Mouse (Mus musculus): Measurements from ENCODE around the gene Map3k20.
A peak's percentile ranks its signal among the peaks of the same experiment; 100 is the strongest.

Map3k20 gene

GRCm38 (mm10) chr2:72321591-72321990, 36.2 kb downstream of the Map3k20 start:
- DNase-seq (ENCODE audit: low spot score), result no peak

- no peak for DNase-seq (ENCODE audit: low spot score)
These were observed 37.4 kb downstream of the Map3k20 start for GRCm38 (mm10) chr2:72322681-72323353.

GRCm38 (mm10) chr2:72324436-72324835, 39.0 kb downstream of the Map3k20 start:
- DNase-seq (ENCODE audit: low spot score), result no peak

GRCm38 (mm10) chr2:72326491-72326890, 41.1 kb downstream of the Map3k20 start:
- DNase-seq (ENCODE audit: low spot score), result peak; percentile 26

DNA sequence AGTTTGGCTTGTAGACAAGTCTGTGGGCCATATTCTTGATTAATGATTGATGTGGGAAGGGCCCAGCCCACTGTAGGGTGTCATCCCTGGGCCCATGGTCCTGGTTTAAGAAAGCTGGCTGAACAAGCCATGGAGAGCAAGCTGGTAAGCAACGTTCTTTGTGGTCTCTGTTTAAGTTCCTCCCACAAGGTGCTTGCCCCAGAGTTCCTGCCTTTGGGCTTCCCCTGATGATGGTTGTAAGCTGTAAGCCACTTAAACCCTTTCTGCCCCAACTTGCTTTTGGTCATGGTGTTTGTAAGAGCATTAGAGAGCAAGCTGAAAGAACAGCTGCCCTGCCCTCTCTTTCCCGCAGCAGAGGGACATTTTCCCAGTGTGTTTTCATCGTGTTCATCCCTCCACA, 43.0 kb downstream of the Map3k20 start:
- no peak for DNase-seq (ENCODE audit: low spot score)

DNA sequence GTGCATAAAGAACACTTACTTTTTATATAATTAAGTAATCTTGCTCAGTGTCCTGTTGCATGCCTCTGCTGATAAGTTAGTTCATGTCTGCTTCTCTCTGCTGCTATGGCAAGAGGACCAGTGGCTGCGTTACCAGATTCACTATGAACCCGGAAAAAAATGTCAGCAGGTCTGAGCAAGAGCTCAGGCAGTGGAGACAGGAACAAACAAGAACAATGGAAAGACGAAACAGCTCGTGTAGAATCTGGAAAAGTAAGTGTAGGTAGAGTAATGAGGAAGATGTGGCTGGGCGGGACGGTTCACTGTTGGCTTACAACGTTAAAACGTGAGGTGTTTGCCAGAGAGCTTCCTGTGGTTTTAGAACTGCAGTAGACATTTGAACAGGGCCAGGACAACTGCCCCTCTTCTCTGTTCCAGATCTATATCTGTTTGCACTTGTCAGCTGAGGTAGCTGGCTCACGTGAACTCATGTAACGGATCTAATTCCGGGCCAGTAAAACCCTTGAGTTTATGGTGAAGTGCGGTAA, 45.6 kb downstream of the Map3k20 start:
- no peak for DNase-seq (ENCODE audit: low spot score)

DNA sequence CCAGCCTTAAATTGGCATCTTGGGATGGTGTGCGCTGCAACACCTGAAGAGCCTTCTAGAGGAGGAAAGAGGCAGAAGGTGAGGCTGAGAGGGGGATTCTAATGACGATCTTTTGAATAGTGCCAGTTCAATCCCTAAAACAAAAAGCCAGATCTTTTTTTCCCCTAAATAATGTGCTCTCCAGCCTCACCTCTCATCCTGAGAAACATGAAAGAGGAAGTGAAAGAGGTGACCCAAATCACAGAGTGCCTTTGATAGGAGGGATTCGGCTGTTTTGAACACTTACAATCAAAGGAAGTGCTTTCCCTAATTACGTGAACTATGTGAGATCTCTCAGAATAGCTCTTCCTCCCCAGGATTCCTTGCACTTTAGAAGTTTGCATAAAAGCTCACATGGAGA, 46.6 kb downstream of the Map3k20 start:
- no peak for DNase-seq (ENCODE audit: low spot score)

DNA sequence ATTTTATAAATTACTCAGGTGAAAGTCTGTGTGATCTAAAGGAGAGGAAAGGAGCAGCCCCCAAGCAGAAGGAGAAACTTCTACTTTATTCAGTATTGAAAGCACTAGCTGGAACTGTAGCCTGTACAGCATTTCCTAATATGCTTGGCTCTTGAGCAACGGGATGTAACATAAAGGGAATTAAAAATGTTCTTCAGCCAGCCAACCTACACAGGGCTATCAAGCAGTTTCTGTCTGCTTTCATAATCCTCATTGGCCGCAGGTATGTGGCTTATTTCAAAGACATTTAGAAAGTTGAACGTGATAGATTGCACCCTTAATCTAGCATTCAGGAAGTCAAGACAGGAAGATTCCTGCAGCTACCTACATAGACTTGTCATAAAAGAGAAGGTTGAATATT, 47.8 kb downstream of the Map3k20 start:
- DNase-seq (ENCODE audit: low spot score), result no peak

DNA sequence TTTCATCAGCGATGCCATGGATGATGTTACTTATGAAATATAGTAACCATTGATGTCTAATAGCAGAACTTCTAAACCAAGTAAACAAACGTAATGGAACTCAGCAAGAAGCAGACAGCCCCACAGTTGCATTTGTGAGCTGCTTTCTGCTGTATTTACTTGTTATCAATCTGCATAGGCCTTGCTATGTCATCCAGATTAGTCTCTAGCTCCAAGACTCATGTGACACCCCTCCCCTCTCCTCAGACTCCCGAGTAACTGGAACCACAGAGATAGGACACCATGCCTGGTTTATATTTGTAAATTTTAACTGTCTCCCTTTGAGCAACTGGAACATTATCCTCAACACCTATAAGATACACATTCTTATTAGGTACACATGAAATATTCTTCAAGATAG, 51.4 kb downstream of the Map3k20 start:
- DNase-seq (ENCODE audit: low spot score), result no peak

- no peak for DNase-seq (ENCODE audit: low spot score)
These were observed 59.8 kb downstream of the Map3k20 start for GRCm38 (mm10) chr2:72345281-72345680.

DNA sequence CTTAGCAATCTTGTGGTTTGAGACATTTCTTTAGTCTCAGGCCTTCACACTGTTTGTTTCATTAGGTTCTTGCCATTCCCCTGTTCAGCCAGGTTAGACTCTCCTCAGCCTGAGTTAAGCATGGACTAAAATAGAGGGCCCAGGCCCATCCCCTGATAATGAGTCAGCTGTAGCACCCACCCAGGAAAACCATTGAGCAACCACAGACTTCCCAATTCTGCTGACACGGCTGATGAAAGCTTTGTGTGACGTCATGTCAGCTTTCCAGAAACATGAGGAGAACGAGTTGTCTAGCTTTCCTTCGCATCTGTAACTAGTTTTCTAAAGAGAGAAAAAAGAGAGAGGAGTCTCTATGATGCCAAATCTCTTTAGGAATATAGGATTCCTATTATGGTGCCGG, 65.9 kb downstream of the Map3k20 start:
- no peak for DNase-seq (ENCODE audit: low spot score)

DNA sequence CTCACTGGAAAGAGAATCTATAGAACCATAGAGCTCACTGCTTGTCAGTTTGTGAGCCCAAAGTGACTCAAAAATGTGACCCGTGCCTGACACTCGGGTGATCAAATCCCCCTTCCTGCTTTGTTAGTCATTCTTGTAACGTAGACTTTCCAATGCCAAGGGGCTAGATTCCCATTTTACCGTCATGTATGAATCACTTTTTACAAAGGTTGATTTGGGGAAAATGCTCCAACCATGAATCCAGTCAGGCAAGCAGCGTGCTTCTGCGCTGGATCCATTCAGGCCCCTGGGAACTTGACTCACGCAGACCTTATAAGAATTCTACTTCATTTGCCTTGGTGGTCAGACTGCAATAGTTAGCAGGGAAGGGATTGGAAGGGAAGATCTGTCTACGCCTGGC, 66.3 kb downstream of the Map3k20 start:
- no peak for DNase-seq (ENCODE audit: low spot score)

GRCm38 (mm10) chr2:72352756-72353155, 67.3 kb downstream of the Map3k20 start:
- no peak for DNase-seq (ENCODE audit: low spot score)

DNA sequence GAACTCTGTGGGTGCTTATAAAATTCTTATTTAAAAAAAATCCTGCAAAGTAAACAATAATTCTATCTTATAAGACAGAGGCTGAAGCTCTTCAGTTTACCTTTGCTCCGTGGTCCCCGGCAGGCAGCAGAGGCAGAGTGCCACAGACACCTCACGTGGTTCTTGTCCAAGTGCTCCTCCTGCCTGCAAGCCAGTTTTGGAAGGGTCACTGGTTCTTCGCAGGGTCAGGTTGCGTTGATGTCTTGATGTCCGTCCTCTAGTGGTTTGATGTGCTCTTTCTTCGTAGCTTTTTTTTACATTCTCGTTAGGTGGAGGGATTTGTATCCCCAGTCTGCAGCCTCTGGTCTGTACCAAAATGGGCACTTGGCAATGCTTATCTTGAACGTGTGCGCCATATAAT, 71.0 kb downstream of the Map3k20 start:
- no peak for DNase-seq (ENCODE audit: low spot score)

GRCm38 (mm10) chr2:72361572-72361971, 76.1 kb downstream of the Map3k20 start:
- peak; percentile 16 for DNase-seq (ENCODE audit: low spot score)

GRCm38 (mm10) chr2:72363449-72363848, 78.0 kb downstream of the Map3k20 start:
- no peak for DNase-seq (ENCODE audit: low spot score)

DNA sequence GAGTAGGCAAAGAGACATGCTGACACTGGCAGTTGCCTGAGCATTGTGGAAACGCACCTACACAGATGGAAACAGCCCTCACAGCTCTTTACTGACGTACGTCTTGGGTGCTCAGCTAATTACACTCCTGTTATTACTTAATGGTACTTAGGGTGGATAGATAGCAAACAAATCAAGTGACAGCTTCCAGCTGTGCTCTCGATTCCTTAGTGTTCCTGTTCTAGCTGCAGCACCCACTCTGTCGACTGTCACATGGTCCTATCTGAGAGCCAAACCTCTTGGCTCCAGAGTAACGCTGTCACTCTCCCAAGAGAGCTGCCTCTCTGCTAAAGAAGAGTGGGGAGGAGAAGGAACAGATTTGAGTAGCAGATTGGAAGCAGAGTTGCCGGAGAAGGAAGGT, 80.5 kb downstream of the Map3k20 start:
- no peak for DNase-seq (ENCODE audit: low spot score)

GRCm38 (mm10) chr2:72366503-72366902, 81.1 kb downstream of the Map3k20 start:
- no peak for DNase-seq (ENCODE audit: low spot score)

DNA sequence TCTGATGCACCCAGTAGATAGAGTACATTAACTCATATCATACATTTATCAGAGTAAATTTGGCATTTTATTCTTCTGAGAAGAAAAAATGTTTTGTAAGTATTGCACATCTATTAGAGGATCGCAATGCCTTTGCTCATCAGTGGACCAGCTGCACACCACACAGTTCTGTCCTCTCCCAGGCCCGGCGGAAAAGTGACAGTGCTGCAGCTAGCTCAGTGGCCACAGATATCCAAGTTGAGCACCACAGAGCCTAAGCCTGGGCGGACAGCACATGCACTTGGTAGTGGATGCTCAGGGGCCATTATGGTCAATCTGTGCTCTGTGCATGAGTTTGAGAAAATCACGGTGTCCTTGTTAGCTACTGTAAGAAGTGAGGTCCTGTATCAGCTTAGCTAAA, 82.4 kb downstream of the Map3k20 start:
- no peak for DNase-seq (ENCODE audit: low spot score)

DNA sequence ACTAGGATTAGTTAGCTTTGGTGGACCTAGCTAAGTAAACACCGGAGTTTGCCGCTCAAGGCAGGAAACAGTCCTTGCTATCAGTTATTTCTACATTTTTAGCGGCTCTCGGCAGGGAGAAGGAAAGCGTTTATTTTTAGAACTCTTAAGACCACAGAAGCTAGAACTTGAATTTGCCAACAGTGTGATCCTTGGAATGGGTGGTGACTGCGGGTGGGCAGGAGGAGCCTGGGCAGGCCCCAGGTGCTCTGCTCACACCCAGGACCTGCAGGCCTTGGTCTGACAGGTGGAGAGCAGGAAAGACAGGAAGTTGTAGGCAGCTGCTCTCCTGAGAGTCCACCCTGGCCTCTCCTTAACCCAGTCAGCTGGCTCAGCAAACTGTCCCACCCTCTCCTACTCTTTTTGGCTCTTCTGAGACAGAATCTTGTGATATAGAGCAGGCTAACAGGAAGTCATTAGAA, 83.7 kb downstream of the Map3k20 start:
- DNase-seq (ENCODE audit: low spot score), result no peak

DNA sequence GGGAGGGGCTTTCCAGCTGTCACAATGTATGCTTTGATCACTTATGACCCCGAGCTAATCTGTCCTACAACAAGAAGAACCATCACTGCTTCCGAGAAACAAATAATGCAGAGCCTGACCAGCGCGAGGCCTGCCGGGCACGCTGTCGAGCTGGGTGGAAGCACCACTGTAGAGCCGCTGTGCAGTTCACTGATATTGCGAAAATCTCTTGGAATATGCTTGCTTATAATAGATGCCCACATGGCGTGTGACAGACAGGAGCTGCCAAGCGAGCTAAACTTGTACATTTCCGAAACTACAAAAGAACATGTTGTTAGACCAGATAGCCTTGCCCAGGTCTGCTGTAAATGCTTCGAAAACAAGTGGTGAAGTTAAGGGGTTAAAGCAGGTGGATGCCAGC, 86.7 kb downstream of the Map3k20 start:
- no peak for DNase-seq (ENCODE audit: low spot score)

DNA sequence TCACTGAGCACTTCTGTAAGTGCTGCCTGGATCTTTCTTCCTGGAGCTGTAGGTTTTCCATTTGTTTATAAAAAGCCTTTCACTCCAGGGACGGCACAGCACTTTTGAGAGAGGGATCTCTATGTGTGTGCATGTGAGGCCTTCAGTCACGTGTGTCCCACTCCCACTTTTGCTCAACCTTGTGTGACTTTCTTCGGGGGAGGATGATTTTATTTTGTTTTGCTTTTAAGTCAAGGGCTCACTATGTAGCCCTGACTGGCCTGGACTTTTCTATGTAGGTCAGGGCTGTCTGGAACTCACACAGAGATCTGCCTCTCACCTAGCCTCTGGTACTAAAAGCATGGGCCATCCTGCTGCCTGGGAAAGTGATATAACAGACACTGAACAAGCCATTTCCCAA, 88.6 kb downstream of the Map3k20 start:
- no peak for DNase-seq (ENCODE audit: low spot score)

DNA sequence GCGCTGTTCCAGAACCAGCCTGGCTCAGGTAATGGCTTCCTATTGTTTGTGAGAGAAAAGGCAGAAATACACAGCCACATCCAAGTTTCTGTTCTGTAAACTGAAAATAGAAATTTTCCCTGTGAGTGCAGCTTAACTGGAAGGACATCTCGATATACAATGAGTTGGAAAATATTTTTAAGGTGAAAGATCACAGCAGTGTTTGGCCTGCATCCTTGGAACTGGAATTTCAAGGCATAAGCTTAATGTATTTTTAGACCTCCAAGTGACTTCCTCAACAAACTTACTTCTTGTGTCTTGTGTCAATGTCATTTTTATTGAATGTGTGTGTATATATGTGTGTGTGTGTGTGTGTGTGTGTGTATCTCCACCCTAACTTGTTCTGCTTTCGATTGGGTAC, 90.4 kb downstream of the Map3k20 start:
- no peak for DNase-seq (ENCODE audit: low spot score)

- no peak for DNase-seq (ENCODE audit: low spot score)
These were observed 91.5 kb downstream of the Map3k20 start for GRCm38 (mm10) chr2:72376946-72377345.

All from embryo, embryonic 10.5 days (tissue).